Mouse (Mus musculus): ENCODE measurements around the gene Fam83c. TPM values are rescaled to one million over a fixed set of nuclear protein-coding genes. Genes with fewer than 3 reads are reported as not detected.
A peak's percentile ranks its signal among the peaks of the same experiment; 100 is the strongest.

Fam83c gene
- total and polyA plus RNA-seq, 3 experiments, result 0.03 to 0.04 TPM; not detected in 1

- H3K4me1 ChIP-seq (ENCODE audit: control insufficient read depth in 1 of 2, insufficient read depth in 2 of 2, low read length in 2 of 2), result no peaks in the 10 kb centered on the region
- no peaks in the 10 kb centered on the region for H3K9me3 ChIP-seq (replicated peaks; ENCODE audit: insufficient read depth, low read length)
- H3K36me3 ChIP-seq (ENCODE audit: control insufficient read depth in 1 of 2, insufficient read depth in 2 of 2, low read length in 2 of 2), result peaks cover 0 to 6% of the 10 kb centered on the region in 2 experiments; a peak in 2 of 4 replicates
- peak; percentile 22 for DNase-seq (ENCODE audit: low read depth, low spot score)
- TF ChIP-seq USF1 (IDR thresholded peaks at IDR 0.05; ENCODE audit: low read depth, low read length) (peak; percentile 45; the same call in 1 of the 2 replicates), SMC3 (IDR thresholded peaks at IDR 0.05; ENCODE audit: low read depth, low read length) (no peak)
- H3K27me3 ChIP-seq (ENCODE audit: control insufficient read depth in 1 of 2, insufficient read depth in 2 of 2, low read length in 2 of 2), result no peaks in the 10 kb centered on the region
- no peak overlapping the region for H3K27ac ChIP-seq (ENCODE audit: control insufficient read depth, low read depth, low read length)
- H3K4me3 ChIP-seq (ENCODE audit: control insufficient read depth in 1 of 2, insufficient read depth in 1 of 2, low read depth in 2 of 2, low read length in 2 of 2), result no peak overlapping the region
- no peaks in the 10 kb centered on the region for H3K79me2 ChIP-seq (ENCODE audit: control insufficient read depth, insufficient read depth, low read length, poor library complexity)
- no peak overlapping the region for H3K9ac ChIP-seq (ENCODE audit: control insufficient read depth, low read depth, low read length, poor library complexity, severe bottlenecking)
Measured at GRCm38 (mm10) chr2:155849464-155849863, 14.8 kb upstream of the Fam83c start.

- H3K9me3 ChIP-seq (replicated peaks; ENCODE audit: insufficient read depth, low read length), result no peaks in the 10 kb centered on the region
- no peaks in the 10 kb centered on the region for H3K79me2 ChIP-seq (ENCODE audit: control insufficient read depth, insufficient read depth, low read length, poor library complexity)
- H3K27me3 ChIP-seq (ENCODE audit: control insufficient read depth in 1 of 2, insufficient read depth in 2 of 2, low read length in 2 of 2), result no peaks in the 10 kb centered on the region
- H3K9ac ChIP-seq (ENCODE audit: control insufficient read depth, low read depth, low read length, poor library complexity, severe bottlenecking), result no peak overlapping the region
- no peaks in the 10 kb centered on the region for H3K4me1 ChIP-seq (ENCODE audit: control insufficient read depth in 1 of 2, insufficient read depth in 2 of 2, low read length in 2 of 2)
- peaks cover 0 to 6% of the 10 kb centered on the region in 2 experiments; a peak in 2 of 4 replicates for H3K36me3 ChIP-seq (ENCODE audit: control insufficient read depth in 1 of 2, insufficient read depth in 2 of 2, low read length in 2 of 2)
- H3K4me3 ChIP-seq (ENCODE audit: control insufficient read depth in 1 of 2, insufficient read depth in 1 of 2, low read depth in 2 of 2, low read length in 2 of 2), result no peak overlapping the region
- DNase-seq (ENCODE audit: low read depth, low spot score), result peak; percentile 85
- no peak for TF ChIP-seq ELF1 (IDR thresholded peaks at IDR 0.05; ENCODE audit: low read depth, low read length)
- peak; percentile 76 for TF ChIP-seq RAD21 (IDR thresholded peaks at IDR 0.05; ENCODE audit: low read depth, low read length)
- peak; percentile 38; the same call in 1 of the 2 replicates for TF ChIP-seq SIN3A (IDR thresholded peaks at IDR 0.05; ENCODE audit: low read length)
- TF ChIP-seq ZMIZ1 (IDR thresholded peaks at IDR 0.05; ENCODE audit: low read depth, low read length), result no peak
- peak; percentile 87 for TF ChIP-seq SMC3 (IDR thresholded peaks at IDR 0.05; ENCODE audit: low read depth, low read length)
- 0 out of 2 replicates have a peak, but pooled peaks have one; percentile 21 for TF ChIP-seq BHLHE40 (IDR thresholded peaks at IDR 0.05; ENCODE audit: borderline replicate concordance, low read depth, low read length)
- no peak for TF ChIP-seq NELFE (IDR thresholded peaks at IDR 0.05; ENCODE audit: low read depth, low read length)
- peak; percentile 87 to 89 (median 88) for TF ChIP-seq CTCF (IDR thresholded peaks at IDR 0.05 in 2 of 3, conservative IDR thresholded peaks at IDR 0.05 in 1 of 3; ENCODE audit: control insufficient read depth in 1 of 3, insufficient read depth in 1 of 3, low read depth in 2 of 3, low read length in 3 of 3, poor library complexity in 1 of 3, severe bottlenecking in 1 of 3)
- peak; percentile 70 for TF ChIP-seq ZC3H11A (IDR thresholded peaks at IDR 0.05; ENCODE audit: low read depth, low read length)
- TF ChIP-seq MAZ (IDR thresholded peaks at IDR 0.05; ENCODE audit: low read depth, low read length), result no peak
- TF ChIP-seq GABPA (IDR thresholded peaks at IDR 0.05; ENCODE audit: low read depth, low read length), result no peak
- TF ChIP-seq ETS1 (IDR thresholded peaks at IDR 0.05; ENCODE audit: low read depth, low read length), result no peak
- TF ChIP-seq HCFC1 (IDR thresholded peaks at IDR 0.05; ENCODE audit: low read depth, low read length), result no peak
- no peak for TF ChIP-seq MAX (IDR thresholded peaks at IDR 0.05; ENCODE audit: low read length)
- TF ChIP-seq TBP (IDR thresholded peaks at IDR 0.05; ENCODE audit: low read depth, low read length), result no peak
- no peak overlapping the region for H3K27ac ChIP-seq (ENCODE audit: control insufficient read depth, low read depth, low read length)
Measured at GRCm38 (mm10) chr2:155848291-155848690, 13.6 kb upstream of the Fam83c start.

All from MEL (cell line).